Mouse (Mus musculus): ENCODE measurements around the gene Wnt3.
"Not testable (repeated sequence)": the region's sequence is repeated elsewhere in the genome, so short reads cannot be mapped to it uniquely, and the experiment has no call there.

Gene Wnt3

DNA sequence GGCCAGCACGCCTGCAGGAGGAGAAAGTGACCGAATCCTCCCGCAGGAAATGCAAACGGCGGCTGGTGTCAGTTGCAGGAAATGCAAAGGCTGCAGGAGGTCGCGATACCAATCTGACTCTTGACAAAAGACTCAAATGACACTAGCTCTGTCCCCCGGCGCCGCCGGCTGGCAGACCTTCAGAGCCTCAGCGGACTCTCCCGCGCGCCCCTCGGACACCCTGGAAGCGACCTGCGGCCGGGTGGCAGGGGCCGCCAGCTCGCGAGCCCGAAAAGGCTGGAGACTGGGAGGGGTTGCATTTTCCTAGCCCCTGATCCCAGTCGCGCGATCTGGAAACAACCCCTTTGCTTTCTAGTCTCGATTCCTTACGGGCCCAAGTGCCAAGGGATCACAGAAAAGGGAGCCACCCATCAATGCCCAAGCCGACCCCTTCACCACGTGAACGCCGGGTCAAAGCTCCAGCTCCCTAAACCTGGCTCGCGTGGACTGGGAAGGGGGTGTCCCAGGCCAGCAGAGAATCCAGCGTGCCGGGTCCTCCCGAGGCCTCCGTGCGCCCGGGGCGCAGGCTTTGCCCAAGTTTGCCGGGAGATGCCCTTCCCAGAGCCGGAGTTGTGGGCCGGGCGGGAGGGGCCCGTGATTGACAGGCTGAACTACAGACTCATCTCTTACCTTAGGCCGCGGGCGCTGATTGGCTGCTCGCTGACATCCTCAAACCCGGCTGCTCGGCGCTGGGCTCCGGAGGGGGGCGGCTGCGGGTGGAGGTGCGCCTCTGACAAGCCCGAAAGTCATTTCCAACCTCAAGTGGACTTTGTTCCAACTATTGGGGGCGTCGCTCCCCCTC lies at the start of gene Wnt3:
Gene Wnt3, plus strand, starts transcription at position 764 of the 841 bp plus-strand sequence.
- peak; percentile 49 for DNase-seq

- DNase-seq, result peak; percentile 24
These were observed 49.6 kb upstream of the Wnt3 start for GRCm38 (mm10) chr11:103724331-103724771.

DNA sequence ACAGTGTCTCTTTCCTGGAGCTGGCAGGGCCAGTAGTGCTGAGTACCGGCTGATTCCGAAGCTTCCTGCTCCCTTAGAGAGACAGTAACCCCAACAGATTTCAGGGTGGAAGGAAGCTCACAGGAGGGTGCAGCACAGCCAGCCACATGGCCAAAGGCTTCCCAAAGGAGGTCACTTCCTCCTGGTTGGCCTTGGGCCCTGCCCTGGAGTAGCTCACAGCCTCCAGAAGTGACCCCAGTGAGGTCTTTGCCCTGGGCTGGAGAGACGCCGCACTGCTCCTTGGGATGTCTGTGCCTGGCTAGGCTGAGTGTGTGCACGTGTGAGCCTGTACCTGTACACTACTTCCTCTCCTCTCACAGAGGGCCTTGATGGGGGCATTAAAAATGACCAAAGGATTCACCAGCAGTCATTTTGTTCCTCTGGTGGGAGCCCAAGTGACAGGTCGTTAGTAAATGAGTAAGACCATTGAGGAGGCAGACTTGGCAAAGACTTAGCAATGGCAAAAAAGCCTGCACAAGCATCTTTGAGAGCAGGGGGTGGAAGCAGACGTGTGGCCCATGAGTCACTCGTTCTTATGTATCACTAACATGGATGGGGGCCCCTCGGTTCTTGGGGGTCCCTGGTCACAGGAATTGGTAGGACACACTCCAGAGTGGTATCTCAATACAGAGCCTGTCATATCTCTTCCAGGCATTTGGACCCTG lies 44.5 kb upstream of the Wnt3 start:
- DNase-seq, result no peak

- DNase-seq, result no peak
These were observed 42.4 kb upstream of the Wnt3 start for GRCm38 (mm10) chr11:103731594-103731993.

DNA sequence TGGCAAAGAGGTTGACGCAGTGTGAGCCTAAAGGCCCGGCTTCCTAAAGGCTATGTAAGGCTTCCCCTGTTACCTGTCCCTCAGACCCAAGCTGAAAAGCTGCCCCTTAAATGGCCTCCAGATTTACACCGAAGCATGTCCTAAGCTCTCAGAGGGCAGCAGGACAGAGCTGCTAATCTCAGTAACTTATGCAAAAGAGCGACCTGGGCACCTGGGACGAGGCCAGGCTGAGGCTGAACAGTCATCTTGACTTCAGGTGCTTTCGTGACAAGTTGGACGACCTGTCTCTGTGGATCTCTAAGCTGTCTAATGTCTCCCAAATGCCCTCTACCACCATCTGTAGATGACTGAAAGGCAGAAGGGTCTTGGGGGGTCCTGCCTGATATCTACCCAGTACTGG lies 41.6 kb upstream of the Wnt3 start:
- no peak for DNase-seq

GRCm38 (mm10) chr11:103733069-103733468 lies 40.9 kb upstream of the Wnt3 start:
- no peak for DNase-seq

DNA sequence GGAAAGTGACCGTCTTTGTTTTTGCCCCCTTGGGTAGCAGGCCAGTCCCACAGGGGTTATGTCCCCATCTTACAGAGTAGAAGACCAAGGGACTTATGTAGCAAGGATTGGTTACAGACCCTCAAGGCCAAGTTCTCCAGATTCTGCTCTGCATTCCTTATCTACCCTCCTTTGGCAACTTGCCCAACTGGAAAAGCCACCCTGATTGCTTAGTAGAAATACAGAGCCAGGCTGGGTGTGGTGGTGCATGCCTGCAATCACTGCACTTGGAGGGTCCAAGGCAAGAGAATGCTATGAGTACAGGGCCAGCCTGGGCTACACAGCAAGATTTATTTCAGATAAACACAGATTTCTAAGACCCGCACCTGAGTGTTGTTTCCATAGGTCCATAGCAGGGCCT lies 40.0 kb upstream of the Wnt3 start:
- no peak for DNase-seq

GRCm38 (mm10) chr11:103734411-103735045 lies 39.4 kb upstream of the Wnt3 start:
- DNase-seq, result no peak

GRCm38 (mm10) chr11:103735046-103735781 lies 38.7 kb upstream of the Wnt3 start:
- no peak for DNase-seq

DNA sequence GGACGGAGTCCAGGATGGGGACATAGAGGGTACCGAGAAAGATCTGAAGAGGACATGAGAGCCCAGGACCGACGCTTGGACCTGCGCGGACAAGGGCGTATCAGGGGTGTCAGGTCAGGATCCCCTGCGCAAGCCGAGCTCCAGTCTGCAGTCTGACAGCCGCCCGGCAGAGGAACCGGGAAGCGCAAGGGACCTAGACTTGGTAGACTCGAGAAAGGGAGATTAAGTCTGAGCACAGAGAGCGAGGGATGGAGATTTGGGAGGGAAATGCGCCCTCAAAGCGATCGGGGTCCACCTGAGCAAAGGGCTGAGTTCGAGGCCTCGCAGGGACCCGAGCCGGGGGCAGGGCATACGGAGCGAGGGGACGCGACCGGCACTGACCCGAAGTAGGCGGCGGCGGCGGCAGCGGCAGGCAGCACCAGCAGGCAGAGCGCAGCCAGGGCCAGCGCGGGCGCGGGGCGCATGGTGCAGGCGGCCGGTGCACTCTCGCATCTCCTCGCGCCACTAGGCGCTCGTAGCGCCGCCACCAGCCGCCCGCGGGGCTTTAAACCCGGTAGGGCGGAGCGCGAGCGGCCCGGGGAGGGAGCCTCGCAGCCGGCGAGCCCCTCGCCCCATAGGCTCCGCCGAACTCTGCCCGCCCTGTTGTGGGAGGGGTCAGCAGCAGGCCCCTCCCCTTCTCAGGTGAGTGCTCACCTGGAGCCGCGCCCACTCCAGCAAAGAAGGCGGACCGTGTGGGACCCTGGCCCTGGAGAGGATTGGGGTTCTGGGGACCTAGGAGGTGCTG lies 24.5 kb upstream of the Wnt3 start, which contains the start of gene Wnt9b:
Gene Wnt9b, minus strand, starts transcription at position 516 of the 784 bp plus-strand sequence.
- DNase-seq, result no peak

GRCm38 (mm10) chr11:103750612-103751011 lies 23.3 kb upstream of the Wnt3 start:
- no peak for DNase-seq

DNA sequence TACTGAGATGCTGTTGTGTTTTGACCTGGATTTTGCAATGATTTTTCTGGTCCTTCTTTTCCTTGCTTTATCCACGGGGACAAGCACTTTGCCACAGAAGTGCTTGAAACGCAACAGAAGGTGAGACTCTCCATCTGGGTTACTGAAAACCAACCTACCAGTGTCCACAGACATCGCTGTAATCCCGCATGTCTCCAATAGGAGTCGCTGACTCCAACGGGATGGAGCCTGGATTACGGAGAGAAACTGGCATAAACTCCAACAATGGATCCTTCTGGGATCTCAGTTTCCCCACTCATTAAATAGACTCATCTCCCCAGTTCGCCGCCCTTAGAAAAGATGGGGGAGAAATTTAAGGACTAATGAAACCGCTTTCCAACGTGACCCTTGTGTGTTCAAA lies 15.9 kb upstream of the Wnt3 start:
- no peak for DNase-seq

DNA sequence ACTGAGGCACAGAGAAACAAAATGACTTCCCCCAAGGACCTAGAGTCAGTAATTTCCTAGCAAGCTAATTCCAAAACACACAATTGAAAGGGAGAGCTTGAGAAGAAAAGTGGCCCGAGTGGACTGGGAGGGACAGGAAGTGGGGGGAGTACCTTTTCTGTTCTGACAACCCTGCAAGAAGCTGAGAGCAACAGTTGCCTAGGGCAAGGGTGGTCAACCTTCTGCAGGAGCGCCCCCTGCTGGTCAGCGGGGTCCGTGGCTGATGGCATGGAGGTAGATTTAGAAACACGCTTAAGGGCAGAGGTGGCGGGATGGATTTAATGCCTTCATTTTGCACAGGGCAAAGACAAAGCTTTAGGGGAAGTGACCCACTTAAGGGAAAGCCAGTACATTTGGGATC lies 15.2 kb upstream of the Wnt3 start:
- DNase-seq, result no peak

GRCm38 (mm10) chr11:103760101-103760500 lies 13.8 kb upstream of the Wnt3 start:
- DNase-seq, result no peak

DNA sequence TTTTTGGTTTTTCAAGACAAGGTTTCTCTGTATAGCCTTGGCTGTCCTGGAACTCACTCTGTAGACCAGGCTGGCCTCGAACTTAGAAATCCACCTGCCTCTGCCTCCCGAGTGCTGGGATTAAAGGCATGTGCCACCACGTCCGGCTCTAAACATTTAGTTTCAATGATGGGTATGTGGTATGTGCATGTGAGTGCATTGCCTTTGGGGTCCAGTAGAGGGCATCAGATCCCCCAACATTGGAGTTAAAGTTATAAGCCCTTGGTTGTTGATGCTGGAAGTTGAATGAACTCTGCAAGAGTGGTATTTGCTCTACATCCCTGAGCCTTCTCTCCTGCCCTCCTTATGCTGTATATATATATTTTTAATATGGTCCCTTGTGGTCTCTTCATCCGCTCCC lies 13.1 kb upstream of the Wnt3 start:
- DNase-seq, result not testable (repeated sequence)

DNA sequence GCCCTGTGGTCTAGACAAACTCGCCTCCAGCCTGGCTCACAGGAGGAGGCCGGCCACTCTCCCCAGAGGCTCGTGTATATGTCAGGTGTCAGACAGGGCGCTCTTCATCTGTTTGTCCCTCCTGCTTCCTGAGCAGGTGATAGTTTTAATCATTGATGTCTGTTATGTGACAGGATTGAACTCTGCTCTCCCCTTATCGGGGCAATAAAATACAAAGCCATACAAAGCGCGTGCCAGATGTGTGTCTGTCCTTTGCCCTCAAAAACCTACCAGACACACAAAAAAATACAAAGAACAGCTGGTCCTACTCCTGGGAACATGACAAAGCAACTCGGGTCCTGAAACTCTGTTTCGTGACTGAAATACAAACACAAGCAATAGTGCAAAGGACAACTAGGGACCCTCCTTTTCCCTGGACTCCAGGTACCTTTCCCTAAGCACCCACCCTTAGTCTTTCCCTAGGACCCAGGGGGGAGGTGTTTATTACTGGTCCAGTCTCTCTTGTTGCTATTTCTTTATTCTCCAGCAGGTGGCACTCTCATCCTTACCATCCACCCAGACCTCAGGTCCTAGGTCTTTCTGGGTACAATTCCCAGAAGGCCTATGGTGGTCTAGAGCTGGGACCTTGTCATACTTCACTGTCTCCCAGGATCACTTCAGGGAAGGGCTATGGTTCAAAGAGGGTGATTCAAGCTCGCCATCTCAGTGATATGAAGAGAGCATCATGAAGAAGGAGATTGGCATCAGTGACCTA lies 10.4 kb upstream of the Wnt3 start:
- DNase-seq, result peak; percentile 46

DNA sequence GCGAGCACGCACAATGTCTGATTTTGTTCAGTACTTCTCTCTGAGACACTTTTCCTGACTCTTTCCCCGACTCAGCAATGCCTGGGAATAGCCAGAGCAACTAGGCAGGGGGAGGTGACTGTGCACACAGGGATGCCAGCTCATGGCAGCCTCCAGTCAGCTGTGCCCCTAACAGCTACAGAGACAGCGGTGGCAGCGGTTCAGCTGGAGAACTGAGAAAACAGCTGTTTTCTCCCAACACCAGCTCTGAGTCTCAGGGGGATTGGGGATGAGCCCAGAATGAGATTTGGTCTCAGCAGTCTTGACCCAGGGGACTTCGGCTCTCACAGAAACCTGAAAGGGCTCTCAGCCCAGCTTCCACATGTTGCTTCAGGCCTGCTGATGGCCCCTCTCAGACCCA lies 9.3 kb upstream of the Wnt3 start:
- no peak for DNase-seq

DNA sequence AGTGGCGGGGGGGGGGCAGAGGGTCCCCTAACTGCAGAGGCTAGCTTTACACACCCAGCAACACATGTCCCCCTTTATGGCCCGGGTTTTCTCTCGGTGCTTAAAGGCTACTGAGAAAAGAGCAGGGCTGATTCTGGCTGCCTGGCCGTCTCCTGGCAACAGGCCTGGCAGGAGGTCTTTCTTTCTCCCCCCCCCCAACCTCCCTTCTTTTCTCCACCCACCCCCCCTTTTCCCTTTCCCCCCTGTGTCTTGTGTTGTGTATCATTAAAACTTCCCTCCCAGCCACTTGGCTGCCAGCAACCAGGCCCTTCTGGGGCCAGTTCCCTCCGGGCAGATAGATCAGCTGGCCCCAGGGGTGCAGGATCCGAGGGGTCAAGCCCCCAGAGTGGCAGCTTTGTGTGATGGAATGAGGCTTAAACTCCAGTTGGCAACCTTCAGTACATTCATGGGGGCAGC lies 8.4 kb upstream of the Wnt3 start:
- no peak for DNase-seq

GRCm38 (mm10) chr11:103771160-103771817 lies 2.7 kb upstream of the Wnt3 start:
- DNase-seq, result no peak

GRCm38 (mm10) chr11:103772505-103773386 lies 1.2 kb upstream of the Wnt3 start:
- no peak for DNase-seq

All from cerebellum, adult 9-11 months (tissue).